Mouse (Mus musculus): ENCODE data around the gene Ncor2.

The Ncor2 gene

GRCm38 (mm10) chr5:125125966-125126464 lies 53.0 kb downstream of the Ncor2 start:
- DNase-seq: no peak

GRCm38 (mm10) chr5:125125219-125125618 lies 53.8 kb downstream of the Ncor2 start:
- DNase-seq: no peak

GRCm38 (mm10) chr5:125124002-125124401 lies 55.0 kb downstream of the Ncor2 start:
- DNase-seq: no peak

- DNase-seq: no peak
These were observed 55.8 kb downstream of the Ncor2 start for GRCm38 (mm10) chr5:125123206-125123605.

- no peak for DNase-seq
These were observed 56.5 kb downstream of the Ncor2 start for GRCm38 (mm10) chr5:125122546-125122945.

- peak; percentile 63 to 66 for DNase-seq
These were observed 57.0 kb downstream of the Ncor2 start for GRCm38 (mm10) chr5:125122049-125122448.

GRCm38 (mm10) chr5:125120517-125121303 lies 58.3 kb downstream of the Ncor2 start:
- no peak for DNase-seq

GRCm38 (mm10) chr5:125117238-125117637 lies 61.8 kb downstream of the Ncor2 start:
- DNase-seq: peak; percentile 66 to 76

GRCm38 (mm10) chr5:125113029-125113428 lies 66.0 kb downstream of the Ncor2 start:
- DNase-seq: peak; percentile 62 to 78

GRCm38 (mm10) chr5:125112588-125112987 lies 66.4 kb downstream of the Ncor2 start:
- no peak for DNase-seq

- DNase-seq: no peak
These were observed 67.9 kb downstream of the Ncor2 start for GRCm38 (mm10) chr5:125111137-125111536.

GRCm38 (mm10) chr5:125110722-125111121 lies 68.3 kb downstream of the Ncor2 start:
- no peak for DNase-seq

- no peak for DNase-seq
These were observed 68.8 kb downstream of the Ncor2 start for GRCm38 (mm10) chr5:125110196-125110595.

- peak; percentile 82 to 87 for DNase-seq
These were observed 71.9 kb downstream of the Ncor2 start for GRCm38 (mm10) chr5:125107011-125107651.

- no peak for DNase-seq
These were observed 72.8 kb downstream of the Ncor2 start for GRCm38 (mm10) chr5:125106191-125106590.

GRCm38 (mm10) chr5:125104841-125105240 lies 74.2 kb downstream of the Ncor2 start:
- DNase-seq: no peak

GRCm38 (mm10) chr5:125103396-125103795 lies 75.6 kb downstream of the Ncor2 start:
- DNase-seq: no peak

- peak in 1 of 2 experiments; percentile 61 for DNase-seq
These were observed 76.1 kb downstream of the Ncor2 start for GRCm38 (mm10) chr5:125102907-125103306.

- no peak for DNase-seq
These were observed 76.7 kb downstream of the Ncor2 start for GRCm38 (mm10) chr5:125102352-125102751.

- DNase-seq: no peak
These were observed 79.2 kb downstream of the Ncor2 start for GRCm38 (mm10) chr5:125099785-125100350.

- no peak for DNase-seq
These were observed 80.3 kb downstream of the Ncor2 start for GRCm38 (mm10) chr5:125098692-125099091.

GRCm38 (mm10) chr5:125096368-125096767 lies 82.7 kb downstream of the Ncor2 start:
- DNase-seq: no peak

GRCm38 (mm10) chr5:125095525-125096175 lies 83.4 kb downstream of the Ncor2 start:
- DNase-seq: no peak
